Mouse (Mus musculus): ENCODE data around the gene Cryba2. TPM values are rescaled to one million over a fixed set of nuclear protein-coding genes. Genes with fewer than 3 reads are reported as not detected.

The Cryba2 gene
- total RNA-seq, 1 experiment from 2014 or later, result 0.44 TPM

- DNase-seq, result no peak
These were observed 44.0 kb downstream of the Cryba2 start for GRCm38 (mm10) chr1:74848946-74849345.

GRCm38 (mm10) chr1:74846341-74846740 lies 46.6 kb downstream of the Cryba2 start:
- no peak for DNase-seq

- no peak for DNase-seq
These were observed 49.9 kb downstream of the Cryba2 start for GRCm38 (mm10) chr1:74843090-74843489.

Small RNAs within 50 kb of the gene (microRNA-seq; reads per million reads assigned to microRNA genes)
- gene Mir375, result 33,755 to 43,736 reads per million in 2 experiments

Other genes starting within 250 kb of the Cryba2 start
- gene Ttll4, start 231.4 kb downstream of the Cryba2 start, total RNA-seq (2021), result 19.2 and 21.5 TPM in 2 replicates
- gene Cyp27a1, start 179.6 kb downstream of the Cryba2 start, total RNA-seq (2021), result 26.0 and 27.2 TPM in 2 replicates
- 0.15 TPM in 1 of 2 replicates, not detected in the other for gene Prkag3, start 143.9 kb downstream of the Cryba2 start, total RNA-seq (2021)
- 2.4 and 3.2 TPM in 2 replicates for gene Wnt6, start 121.3 kb downstream of the Cryba2 start, total RNA-seq (2021)
- 0.30 TPM in 2 replicates for gene Wnt10a, start 101.6 kb downstream of the Cryba2 start, total RNA-seq (2021)
- gene Cdk5r2, start 38.2 kb downstream of the Cryba2 start, total RNA-seq (2021), result 4.1 and 5.8 TPM in 2 replicates
- gene Fev, start 7.7 kb downstream of the Cryba2 start, total RNA-seq (2021), result 1.0 and 1.8 TPM in 2 replicates
- gene Cfap65, start 42.5 kb upstream of the Cryba2 start, total RNA-seq (2021), result not detected in 2 replicates
- 0.22 TPM in 1 of 2 replicates, not detected in the other for gene Ihh, start 58.5 kb upstream of the Cryba2 start, total RNA-seq (2021)
- 4.3 and 5.9 TPM in 2 replicates for gene Nhej1, start 232.1 kb upstream of the Cryba2 start, total RNA-seq (2021)
- gene Slc23a3, start 240.7 kb upstream of the Cryba2 start, total RNA-seq (2021), result 0.71 TPM in 1 of 2 replicates, not detected in the other
- gene Cnppd1, start 249.6 kb upstream of the Cryba2 start, total RNA-seq (2021), result 35.0 and 47.1 TPM in 2 replicates
- 74.1 and 78.4 TPM in 2 replicates for gene Retreg2, start 249.6 kb upstream of the Cryba2 start, total RNA-seq (2021)

All from adrenal gland, postnatal 14 days (tissue).